Mouse (Mus musculus) cortical plate, adult 2 months (tissue): ENCODE results near the gene Ankrd60. TPM values are rescaled to one million over a fixed set of nuclear protein-coding genes. Genes with fewer than 3 reads are reported as not detected.

Experiments used
- H3K27ac ChIP-seq: fragments of 200-500 bp; 2 replicates; pipeline ENCODE4 v1.5.1; 2012; ENCODE audit warnings: low read length, control low read depth, inconsistent platforms; ENCODE audit not compliant: insufficient read depth
- H3K4me1 ChIP-seq: fragments of 200-500 bp; 2 replicates; pipeline ENCODE4 v1.6.1; 2011; ENCODE audit warnings: low read length; ENCODE audit not compliant: control insufficient read depth, insufficient read depth
- H3K4me3 ChIP-seq: fragments of 200-500 bp; 2 replicates; pipeline ENCODE4 v1.5.1; 2011; ENCODE audit warnings: mild to moderate bottlenecking, low read length, control low read depth; ENCODE audit not compliant: insufficient read depth
- CTCF ChIP-seq: fragments of 200-500 bp; IDR thresholded peaks from 2 replicates; pipeline ENCODE4 v1.5.1; 2011; ENCODE audit warnings: mild to moderate bottlenecking, control low read depth, low read length; ENCODE audit not compliant: insufficient read depth; ENCODE audit errors: extremely low read depth
- POLR2A ChIP-seq: fragments of 200-500 bp; IDR thresholded peaks from 2 replicates; pipeline ENCODE4 v1.6.1; 2011; ENCODE audit warnings: mild to moderate bottlenecking, low read length, control low read depth; ENCODE audit not compliant: insufficient read depth; ENCODE audit errors: extremely low read depth
- polyA plus RNA-seq: library from polyadenylated mRNA; depleted of rRNA; stranded (reverse); fragments of >200 nt; gene quantifications from 2 replicates; pipeline ENCODE4 v1.2.3, GENCODE M21; 2012; rRNA removed

The Ankrd60 gene
- polyA plus RNA-seq, 1 experiment: not detected

GRCm38 (mm10) chr2:173532711-173533462 lies 45.3 kb downstream of the Ankrd60 start:
- Histone ChIP-seq H3K27ac (no peak overlapping the region), H3K4me3 (no peak overlapping the region), H3K4me1 (no peaks in the 10 kb centered on the region)
- TF ChIP-seq POLR2A: no peak
- no peak for TF ChIP-seq CTCF

- H3K27ac ChIP-seq: no peak overlapping the region
- no peak overlapping the region for H3K4me3 ChIP-seq
- no peaks in the 10 kb centered on the region for H3K4me1 ChIP-seq
- TF ChIP-seq POLR2A: no peak
- no peak for TF ChIP-seq CTCF
Observed at GRCm38 (mm10) chr2:173528493-173528892, 49.7 kb downstream of the Ankrd60 start.

GRCm38 (mm10) chr2:173522376-173522775 lies 55.8 kb downstream of the Ankrd60 start, which contains the start of gene 1700021F07Rik:
Gene 1700021F07Rik, plus strand, starts transcription at chr2:173522586.
- H3K27ac ChIP-seq: no peak within 1 kb of the TSS
- no peaks in the 10 kb centered on the region for H3K4me1 ChIP-seq
- H3K4me3 ChIP-seq: no peak within 1 kb of the TSS
- no peak for TF ChIP-seq CTCF

Other genes with a start within 250 kb of the Ankrd60 start
- not detected in 2 replicates for gene 1700021F07Rik, start 55.8 kb downstream of the Ankrd60 start, polyA plus RNA-seq
- gene Rab22a, start 81.4 kb upstream of the Ankrd60 start, polyA plus RNA-seq: 16.7 and 17.1 TPM in 2 replicates
- gene 1700010B08Rik, start 141.1 kb upstream of the Ankrd60 start, polyA plus RNA-seq: not detected in 2 replicates
- 55.5 and 58.5 TPM in 2 replicates for gene Vapb, start 159.1 kb upstream of the Ankrd60 start, polyA plus RNA-seq